Mouse (Mus musculus) left cerebral cortex, adult 8-10 months (tissue): ENCODE measurements around the gene 1700024P04Rik. TPM values are rescaled to one million over a fixed set of nuclear protein-coding genes. Genes with fewer than 3 reads are reported as not detected.

ENCODE experiments used
- DNase-seq, 2 experiments: peaks; one replicate each; pipeline ENCODE4 v3.0.0; 2022; ENCODE audit warnings: low spot score in 2 of 2
- total RNA-seq, 4 experiments: library from RNA; stranded (reverse); gene quantifications; 2 replicates each; pipeline ENCODE4 v1.2.4; 2022

Gene 1700024P04Rik
- total RNA-seq, 4 experiments from 2014 or later = not detected

GRCm38 (mm10) chr13:98966583-98966982 lies 17.8 kb downstream of the 1700024P04Rik start:
- no peak for DNase-seq

DNA sequence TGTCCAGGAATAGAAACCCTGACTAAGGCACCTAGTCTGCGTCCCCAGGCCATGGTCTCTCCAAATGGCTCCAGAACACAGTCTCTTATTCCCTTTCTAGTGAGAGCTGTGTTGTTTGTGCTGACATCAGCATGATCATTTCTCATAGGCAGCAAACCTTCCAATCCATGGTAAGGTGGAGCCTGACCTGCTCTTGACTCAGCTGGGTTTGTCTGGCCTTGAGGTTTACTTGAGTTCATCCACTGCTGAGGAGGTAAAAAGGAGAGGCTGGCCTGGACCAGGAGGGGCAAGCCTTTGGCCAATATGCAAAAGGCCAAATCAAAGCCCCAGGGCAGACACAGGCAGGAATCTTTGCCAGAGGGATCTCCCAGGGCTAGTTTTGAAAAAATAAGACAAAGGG lies 20.8 kb downstream of the 1700024P04Rik start:
- DNase-seq = no peak

GRCm38 (mm10) chr13:98958177-98958576 lies 26.2 kb downstream of the 1700024P04Rik start:
- no peak for DNase-seq

- no peak for DNase-seq
Measured at GRCm38 (mm10) chr13:98956209-98956608, 28.2 kb downstream of the 1700024P04Rik start.

- DNase-seq = no peak
Measured at GRCm38 (mm10) chr13:98955676-98956075, 28.7 kb downstream of the 1700024P04Rik start.

DNA sequence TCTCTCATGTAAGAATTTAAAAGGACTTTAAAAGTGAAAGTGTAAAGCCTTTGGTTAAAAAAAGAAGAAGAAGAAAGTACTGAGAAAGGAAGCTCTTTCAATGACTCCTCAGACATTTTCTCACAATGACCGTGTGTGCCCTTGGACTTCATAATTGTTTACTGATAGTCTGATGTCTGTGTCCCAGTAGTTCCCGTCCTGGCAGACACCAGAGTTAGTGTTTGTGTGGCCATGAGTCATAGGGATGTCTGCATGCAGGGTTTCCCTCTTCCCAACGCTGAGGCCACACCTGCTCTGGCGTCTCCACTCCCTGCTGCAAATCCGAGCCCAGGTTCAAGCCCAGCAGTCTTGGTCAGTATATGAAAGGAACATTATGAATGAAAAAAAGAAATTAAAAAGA lies 29.1 kb downstream of the 1700024P04Rik start:
- no peak for DNase-seq

DNA sequence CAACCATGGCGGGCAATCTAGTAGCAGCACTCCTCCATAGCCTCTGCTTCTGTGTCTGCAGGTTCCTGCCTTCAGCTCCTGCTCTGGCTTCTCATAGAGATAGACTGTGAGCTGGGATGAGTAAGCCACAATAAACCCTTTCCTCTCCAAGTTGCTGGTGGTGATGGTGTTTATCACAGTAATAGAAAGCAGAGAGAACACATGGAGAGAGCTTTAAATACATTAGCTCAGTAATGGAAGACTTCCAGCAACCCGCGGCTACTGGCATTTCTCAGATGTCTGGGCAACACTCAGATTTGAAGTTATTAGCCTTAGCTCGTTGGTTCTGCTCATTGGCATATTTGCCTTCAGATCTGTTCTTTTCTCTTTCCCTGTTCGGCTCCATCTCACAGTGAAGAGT lies 30.5 kb downstream of the 1700024P04Rik start:
- peak in 1 of 2 experiments; percentile 20 for DNase-seq

DNA sequence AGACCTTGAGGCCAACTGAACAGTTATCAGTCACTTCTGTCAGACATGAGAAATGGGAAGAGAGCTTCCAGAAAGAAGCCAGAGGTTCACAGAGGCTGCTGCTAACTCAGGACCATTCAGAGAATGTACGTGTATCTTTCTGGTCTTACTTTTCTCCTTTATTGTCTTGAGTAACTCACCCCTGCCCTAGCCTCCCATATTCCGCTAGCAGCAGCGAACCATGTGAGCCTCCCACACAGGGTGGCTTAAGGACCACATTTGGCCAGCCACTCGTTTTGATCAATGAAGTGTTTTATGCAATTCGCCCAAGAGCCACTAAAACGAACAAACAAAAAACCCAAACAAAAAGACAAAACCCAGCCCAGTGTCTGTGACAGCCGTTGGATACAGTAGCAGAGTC lies 32.4 kb downstream of the 1700024P04Rik start:
- no peak for DNase-seq

DNA sequence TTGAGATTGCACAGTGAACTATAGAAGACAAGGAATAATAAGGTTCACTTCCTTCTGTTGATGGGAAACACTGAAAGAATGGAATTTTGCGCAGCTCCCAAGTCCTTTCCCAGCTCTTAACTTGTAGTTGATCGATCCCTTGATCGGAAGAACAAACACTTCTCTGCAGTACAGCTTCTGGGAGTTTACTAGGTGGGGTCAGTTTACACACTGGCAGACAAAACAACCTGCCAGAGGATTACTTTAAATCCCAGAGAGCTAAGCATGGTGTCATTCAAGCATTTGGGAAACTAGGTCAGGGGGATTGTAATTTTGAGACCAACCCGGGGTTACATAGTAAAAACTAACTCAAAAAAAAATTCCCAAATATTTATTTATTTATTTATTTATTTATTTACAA lies 36.2 kb downstream of the 1700024P04Rik start:
- DNase-seq = no peak

- DNase-seq = no peak
Measured at GRCm38 (mm10) chr13:98946434-98946833, 37.9 kb downstream of the 1700024P04Rik start.

DNA sequence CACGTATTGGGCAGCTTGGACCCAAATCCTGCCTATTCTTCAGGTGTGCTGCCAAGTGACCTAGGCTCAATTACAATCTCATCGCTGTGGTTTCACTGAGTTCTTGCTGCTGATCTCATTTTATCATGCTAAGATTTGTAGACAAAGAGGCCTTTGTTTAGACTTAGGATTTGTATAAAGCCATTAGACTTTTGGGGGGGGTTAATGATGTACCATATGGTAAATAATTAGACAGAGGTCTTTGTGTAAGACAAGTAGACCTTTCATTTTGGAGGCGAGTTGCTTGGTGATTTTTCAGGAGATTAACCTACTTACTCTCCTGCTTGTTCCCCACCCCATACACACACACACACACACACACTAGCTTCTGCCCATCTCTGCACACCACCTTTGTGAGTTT lies 38.5 kb downstream of the 1700024P04Rik start:
- DNase-seq = no peak

DNA sequence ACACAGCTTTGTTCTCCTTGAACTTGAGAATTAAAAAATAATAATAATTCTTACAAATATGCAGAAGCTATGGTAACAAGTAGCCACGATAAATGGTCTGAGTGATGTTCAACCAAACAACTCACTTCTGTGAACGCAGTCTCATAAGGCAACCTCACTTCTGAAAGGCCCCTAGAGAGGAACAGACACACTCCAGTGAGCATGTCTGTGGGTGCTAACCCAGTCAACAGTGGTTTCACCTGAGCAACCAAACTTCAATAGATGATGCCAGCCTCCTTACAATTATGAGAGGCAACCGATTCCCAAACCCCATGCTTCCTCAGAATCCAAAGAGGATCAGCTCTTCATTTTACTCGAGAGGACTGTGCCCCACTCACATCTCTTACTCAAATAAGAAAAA lies 39.0 kb downstream of the 1700024P04Rik start:
- DNase-seq = no peak

DNA sequence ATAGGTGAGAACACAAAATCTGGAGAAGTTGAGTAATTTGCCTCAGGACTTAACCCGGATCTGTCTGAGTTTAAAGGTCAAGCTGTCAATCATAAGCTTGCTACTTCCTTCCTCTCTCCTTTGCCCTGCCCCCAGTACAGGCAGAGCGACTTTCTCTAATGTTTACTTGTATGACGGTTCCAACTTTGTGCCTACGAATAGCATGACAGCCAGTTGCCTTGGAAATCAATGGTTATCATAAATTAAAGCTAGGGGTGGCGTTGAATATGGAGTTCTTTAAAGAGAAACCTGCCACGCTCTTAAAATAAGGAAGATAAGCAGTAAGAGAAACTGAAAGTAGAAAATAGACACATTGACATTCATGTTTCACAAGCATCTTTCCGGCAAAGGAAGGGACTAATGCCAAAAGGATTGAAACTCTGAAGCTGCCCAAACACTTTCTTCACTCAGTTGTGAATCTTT lies 39.7 kb downstream of the 1700024P04Rik start:
- DNase-seq = no peak

GRCm38 (mm10) chr13:98942360-98942759 lies 42.0 kb downstream of the 1700024P04Rik start:
- no peak for DNase-seq

DNA sequence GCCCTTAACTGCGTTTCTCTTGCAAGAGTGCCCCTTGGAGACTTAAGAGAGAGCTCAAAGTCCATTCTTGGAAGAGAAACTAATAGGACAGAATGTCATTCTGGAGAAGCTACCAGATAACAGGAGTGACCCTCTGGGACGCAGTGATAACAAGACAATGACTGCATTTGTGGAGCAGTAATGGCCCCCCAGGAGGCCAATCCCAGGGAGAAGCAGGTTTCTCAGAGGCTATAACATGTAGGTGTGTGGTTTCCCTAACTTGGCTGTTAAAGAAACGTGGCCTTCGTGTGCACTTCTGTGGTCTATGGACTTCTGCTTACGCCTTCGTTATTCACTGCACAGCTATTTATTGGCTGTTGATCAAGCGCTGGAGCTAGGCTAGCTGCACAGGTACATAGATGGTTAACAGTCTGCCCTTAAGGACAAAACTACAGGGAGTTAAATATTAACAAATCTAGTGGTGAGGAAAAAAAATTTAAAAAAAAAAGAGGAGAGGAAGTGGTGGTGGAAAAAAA lies 42.5 kb downstream of the 1700024P04Rik start:
- DNase-seq = no peak

- no peak for DNase-seq
Measured at GRCm38 (mm10) chr13:98937108-98937507, 47.3 kb downstream of the 1700024P04Rik start.

Other genes starting within 250 kb of the 1700024P04Rik start
- gene Fcho2, start 169.1 kb downstream of the 1700024P04Rik start, total RNA-seq = 10 to 100 TPM; 33.0 to 43.3 (median 36.7) TPM
- 10 to 100 TPM; 51.7 to 66.2 (median 62.7) TPM for gene Tnpo1, start 58.2 kb downstream of the 1700024P04Rik start, total RNA-seq
- gene Zfp366, start 200.3 kb upstream of the 1700024P04Rik start, total RNA-seq = 1 to 10 TPM; 3.1 to 4.1 (median 3.9) TPM